ENCODE assay signal across 8 mouse cellular contexts in the genomic region with DNA sequence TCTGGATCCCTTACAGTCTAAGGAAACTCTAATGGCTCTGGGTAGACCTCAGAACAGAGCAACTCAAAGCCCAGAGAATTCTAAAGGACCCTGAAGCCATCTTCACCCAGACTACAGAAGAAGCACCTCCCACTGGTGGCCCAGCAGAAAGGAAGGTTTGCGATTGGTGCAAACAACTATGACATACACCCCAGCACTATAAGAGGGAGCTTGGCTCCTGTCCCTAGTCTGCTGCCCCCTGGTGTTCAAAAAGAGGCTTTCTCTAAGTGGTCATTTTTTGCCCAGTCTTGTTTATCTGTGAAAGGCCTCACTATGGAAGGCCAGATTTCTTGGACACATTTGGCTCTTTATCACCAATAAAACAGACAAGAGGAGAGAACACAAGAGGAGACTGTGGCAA.
DNase-seq lines count a peak whose midpoint lies in the region; ATAC-seq and TF ChIP-seq lines count a peak whose summit lies in the region.

No protein-coding gene starts in this region.

- no peak overlapping the region for H3K4me2 ChIP-seq in limb, embryonic 11.5 days (ENCODE audit: low read depth, severe bottlenecking)
- H3K4me2 ChIP-seq in midbrain, embryonic 15.5 days, result no peak overlapping the region

- H3K4me3 ChIP-seq in kidney, adult 2 months (ENCODE audit: insufficient read depth, low read depth, low read length), result no peak overlapping the region
- H3K4me3 ChIP-seq in limb, embryonic 11.5 days (ENCODE audit: low read depth, low read length), result no peak overlapping the region
- no peak overlapping the region for H3K4me3 ChIP-seq in midbrain, embryonic 15.5 days

- TF ChIP-seq POLR2A in kidney, adult 2 months (IDR thresholded peaks at IDR 0.05; ENCODE audit: low read depth, low read length), result no peak

- TF ChIP-seq CTCF in kidney, adult 2 months (conservative IDR thresholded peaks at IDR 0.05; ENCODE audit: insufficient read depth, insufficient read length, low read depth, low read length), result peak; percentile 73

- WGBS in kidney, adult 2 months, result 50% methylated on average over 1 of the region's 1 CpGs
- 42% methylated on average over 1 of the region's 1 CpGs for WGBS in limb, embryonic 11.5 days
- WGBS in midbrain, embryonic 15.5 days, result 30% methylated on average over 1 of the region's 1 CpGs

- H3K9me3 ChIP-seq in limb, embryonic 11.5 days (ENCODE audit: control insufficient read depth, low read length), result no peaks in the 10 kb centered on the region
- H3K9me3 ChIP-seq in midbrain, embryonic 15.5 days, result no peaks in the 10 kb centered on the region

- no peaks in the 10 kb centered on the region for H3K4me1 ChIP-seq in kidney, adult 2 months (ENCODE audit: control insufficient read depth, insufficient read depth, low read length)
- no peaks in the 10 kb centered on the region for H3K4me1 ChIP-seq in limb, embryonic 11.5 days (ENCODE audit: control insufficient read depth, insufficient read depth, low read length)
- no peaks in the 10 kb centered on the region for H3K4me1 ChIP-seq in midbrain, embryonic 15.5 days

- peak; percentile 56; the same call in 1 of the 2 replicates for ATAC-seq in limb, embryonic 11.5 days (ENCODE audit: insufficient number of reproducible peaks, low FRiP score, low TSS enrichment, low read depth)
- peak; percentile 80 for ATAC-seq in midbrain, embryonic 15.5 days (replicated peaks)

- no peak overlapping the region for H3K27ac ChIP-seq in kidney, adult 2 months (ENCODE audit: insufficient read depth, low read depth, low read length)
- H3K27ac ChIP-seq in limb, embryonic 11.5 days (replicated peaks; ENCODE audit: low read depth, low read length), result no peak overlapping the region
- no peak overlapping the region for H3K27ac ChIP-seq in midbrain, embryonic 15.5 days

- no peaks in the 10 kb centered on the region for H3K27me3 ChIP-seq in kidney, adult 2 months (replicated peaks; ENCODE audit: control insufficient read depth, insufficient read depth, low read length)
- H3K27me3 ChIP-seq in limb, embryonic 11.5 days (ENCODE audit: control insufficient read depth, insufficient read depth, low read length), result no peaks in the 10 kb centered on the region
- no peaks in the 10 kb centered on the region for H3K27me3 ChIP-seq in midbrain, embryonic 15.5 days (replicated peaks)

- peaks cover 5% of the 10 kb centered on the region; the same call in 1 of the 2 replicates for H3K36me3 ChIP-seq in kidney, adult 2 months (ENCODE audit: control insufficient read depth, insufficient read depth, low read length)
- H3K36me3 ChIP-seq in limb, embryonic 11.5 days (ENCODE audit: control insufficient read depth, insufficient read depth, low read length), result peaks cover 5% of the 10 kb centered on the region; the same call in 1 of the 2 replicates
- H3K36me3 ChIP-seq in midbrain, embryonic 15.5 days (replicated peaks), result no peaks in the 10 kb centered on the region

- H3K9ac ChIP-seq in limb, embryonic 11.5 days (ENCODE audit: low read length), result no peak overlapping the region
- H3K9ac ChIP-seq in midbrain, embryonic 15.5 days, result no peak overlapping the region

- DNase-seq in urinary bladder, postnatal 14 days (ENCODE audit: low spot score), result peak; percentile 61
- DNase-seq in urinary bladder, postnatal 4 days (ENCODE audit: low spot score in 2 of 2), result no peak
- peak; percentile 22 for DNase-seq in cerebellum, adult 11-12 months
- peak; percentile 76 for DNase-seq in forelimb bud, embryonic 11.5 days (ENCODE audit: low read depth, low spot score)
- peak; percentile 52 for DNase-seq in kidney, adult 2 months
- peak; percentile 59 for DNase-seq in limb, embryonic 11.5 days (ENCODE audit: low spot score)
- peak; percentile 28 for DNase-seq in testis, postnatal 14 days (ENCODE audit: low spot score)

Comparison
In these comparisons a context has a peak if more than half of its experiments do, and no peak if none do; other contexts are left out.
1. DNase-seq: peak in urinary bladder, postnatal 14 days (single experiment), cerebellum, adult 11-12 months (single experiment), forelimb bud, embryonic 11.5 days (single experiment), kidney, adult 2 months (single experiment), limb, embryonic 11.5 days (single experiment) and testis, postnatal 14 days (single experiment); none in urinary bladder, postnatal 4 days (0 of 2).